9 mouse cellular contexts compared by ENCODE assay signal in the genomic region with DNA sequence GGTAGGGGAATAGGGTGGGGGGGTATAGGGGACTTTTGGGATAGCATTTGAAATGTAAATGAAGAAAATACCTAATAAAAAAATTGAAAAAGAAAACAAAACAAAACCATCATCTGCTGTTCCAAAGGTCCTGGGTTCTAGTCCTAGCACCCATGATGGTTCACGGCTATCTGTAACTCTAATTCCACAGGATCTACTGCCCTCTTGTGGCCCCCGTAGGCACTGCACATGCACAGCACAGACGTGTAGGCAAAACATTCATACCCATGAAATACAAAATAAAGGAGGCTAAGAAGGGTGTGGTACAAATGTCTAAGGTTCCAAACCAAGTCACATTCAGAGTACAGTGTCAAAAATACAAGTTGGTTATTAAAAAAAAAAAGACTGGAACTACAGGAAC. TPM values are rescaled to one million over a fixed set of nuclear protein-coding genes. Genes with fewer than 3 reads are reported as not detected.
DNase-seq lines count a peak whose midpoint lies in the region; ATAC-seq lines count a peak whose summit lies in the region.
"Had no signal": no experiment of that assay in that cellular context is flagged by ENCODE, and none has a peak within 500 bp of the region (broad histone marks: within the 10 kb centered on the region; RNA-seq: fewer than 3 reads in every experiment).

No protein-coding gene starts in this region.

- no peak for ATAC-seq in intestine, embryonic 14.5 days (replicated peaks; ENCODE audit: low FRiP score, low TSS enrichment, low read depth)
- no peak for ATAC-seq in intestine, embryonic 16.5 days
- 0 out of 2 replicates have a peak, but pooled peaks have one; percentile 39 for ATAC-seq in erythroid progenitor cell, adult 5-6 weeks (replicated peaks; ENCODE audit: low FRiP score, poor library complexity, severe bottlenecking)

- DNase-seq in intestine, embryonic 14.5 days (ENCODE audit: low spot score), result peak; percentile 59
- peak; percentile 60 to 64 for DNase-seq in B cell, adult 2 months
- peak; percentile 36 for DNase-seq in NIH3T3 (ENCODE audit: low read depth)
- DNase-seq in thymus, postnatal 25 days, result peak; percentile 58
- DNase-seq in gastrocnemius, postnatal 36 days, result no peak
- no peak for DNase-seq in heart, postnatal 25 days (ENCODE audit: low spot score)

- no peak overlapping the region for H3K9ac ChIP-seq in intestine, embryonic 14.5 days (ENCODE audit: low read length)
- no peak overlapping the region for H3K9ac ChIP-seq in intestine, embryonic 16.5 days (ENCODE audit: low read depth, low read length)
- H3K9ac ChIP-seq: limb, embryonic 15.5 days had no signal

- intact Hi-C loops in gastrocnemius, postnatal 36 days (cut with DNase I), result no loop called here
- intact Hi-C loops in heart, postnatal 25 days (cut with DNase I), result no loop called here

- H3K27me3 ChIP-seq in intestine, embryonic 14.5 days (replicated peaks; ENCODE audit: control insufficient read depth, insufficient read depth, low read length), result 0 out of 2 replicates have a peak, but pooled peaks cover 3% of the 10 kb centered on the region
- no peaks in the 10 kb centered on the region for H3K27me3 ChIP-seq in intestine, embryonic 16.5 days (replicated peaks; ENCODE audit: control insufficient read depth, insufficient read depth, low read length)
- H3K27me3 ChIP-seq: limb, embryonic 15.5 days had no signal

- H3K36me3 ChIP-seq in intestine, embryonic 14.5 days (ENCODE audit: control insufficient read depth, insufficient read depth, low read length), result no peaks in the 10 kb centered on the region
- H3K36me3 ChIP-seq in intestine, embryonic 16.5 days (ENCODE audit: control insufficient read depth, insufficient read depth, low read length), result no peaks in the 10 kb centered on the region
- H3K36me3 ChIP-seq: limb, embryonic 15.5 days had no signal

- H3K9me3 ChIP-seq in intestine, embryonic 14.5 days (ENCODE audit: control insufficient read depth, low read length), result 0 out of 2 replicates have a peak, but pooled peaks cover 2% of the 10 kb centered on the region
- H3K9me3 ChIP-seq in intestine, embryonic 16.5 days (ENCODE audit: control insufficient read depth, low read length), result no peaks in the 10 kb centered on the region
- H3K9me3 ChIP-seq: limb, embryonic 15.5 days had no signal

- no peak overlapping the region for H3K27ac ChIP-seq in intestine, embryonic 14.5 days (ENCODE audit: low read depth)
- H3K27ac ChIP-seq in intestine, embryonic 16.5 days (ENCODE audit: low read length), result no peak overlapping the region
- H3K27ac ChIP-seq: limb, embryonic 15.5 days had no signal

- 53% methylated on average over 3 of the region's 3 CpGs for WGBS in intestine, embryonic 14.5 days
- WGBS in intestine, embryonic 16.5 days, result 42% methylated on average over 3 of the region's 3 CpGs

- H3K4me1 ChIP-seq in intestine, embryonic 14.5 days (replicated peaks; ENCODE audit: control insufficient read depth, insufficient read depth, low read length), result no peaks in the 10 kb centered on the region
- no peaks in the 10 kb centered on the region for H3K4me1 ChIP-seq in intestine, embryonic 16.5 days (ENCODE audit: control insufficient read depth, insufficient read depth, low read length)
- H3K4me1 ChIP-seq: limb, embryonic 15.5 days had no signal

- no peak overlapping the region for H3K4me3 ChIP-seq in intestine, embryonic 14.5 days (ENCODE audit: low read depth, low read length)
- H3K4me3 ChIP-seq in intestine, embryonic 16.5 days (ENCODE audit: low read length), result no peak overlapping the region
- H3K4me3 ChIP-seq: limb, embryonic 15.5 days had no signal

- no peak overlapping the region for H3K4me2 ChIP-seq in intestine, embryonic 14.5 days (ENCODE audit: low read length)
- no peak overlapping the region for H3K4me2 ChIP-seq in intestine, embryonic 16.5 days (ENCODE audit: low read depth, low read length)
- H3K4me2 ChIP-seq: limb, embryonic 15.5 days had no signal

RNA-seq across cellular contexts. Expression of a gene that starts 4.1 kb away (rescaled TPM):
- 0.62 and 1.0 TPM in 2 replicates for polyA plus RNA-seq in intestine, embryonic 14.5 days (2014; fragmentation: Nextera tagmentation; extraction: Ambion mirVana)
- 0.60 and 0.92 TPM in 2 replicates for polyA plus RNA-seq in intestine, embryonic 16.5 days (2015; fragmentation: Nextera tagmentation; extraction: Ambion mirVana)
- total RNA-seq in erythroid progenitor cell, adult 5-6 weeks (2015; ENCODE audit: low replicate concordance), result not detected in 2 replicates
- 0.53 TPM in 1 of 2 replicates, not detected in the other for total RNA-seq in erythroid progenitor cell, adult 5-6 weeks (2017; ENCODE audit: low replicate concordance)
- total RNA-seq in gastrocnemius, postnatal 36 days (2021), result not detected
- total RNA-seq in heart, postnatal 25 days (2021), result under 1 TPM; 0.13 to 0.14 TPM
- polyA plus RNA-seq: limb, embryonic 15.5 days had no signal

RNA-seq across cellular contexts. Expression of a gene that starts 26.8 kb away (rescaled TPM):
- polyA plus RNA-seq in intestine, embryonic 14.5 days (2014; fragmentation: Nextera tagmentation; extraction: Ambion mirVana), result 0.15 and 0.56 TPM in 2 replicates
- polyA plus RNA-seq in intestine, embryonic 16.5 days (2015; fragmentation: Nextera tagmentation; extraction: Ambion mirVana), result 0.23 and 0.28 TPM in 2 replicates
- not detected in 2 replicates for total RNA-seq in erythroid progenitor cell, adult 5-6 weeks (2015; ENCODE audit: low replicate concordance)
- not detected in 2 replicates for total RNA-seq in erythroid progenitor cell, adult 5-6 weeks (2017; ENCODE audit: low replicate concordance)
- not detected for total RNA-seq in gastrocnemius, postnatal 36 days (2021)
- total RNA-seq in heart, postnatal 25 days (2021), result not detected
- polyA plus RNA-seq: limb, embryonic 15.5 days had no signal

Comparison
In these comparisons a context has a peak if more than half of its experiments do, and no peak if none do; other contexts are left out.
1. DNase-seq: peak in intestine, embryonic 14.5 days (single experiment), B cell, adult 2 months (2 of 2), NIH3T3 (single experiment) and thymus, postnatal 25 days (single experiment); none in gastrocnemius, postnatal 36 days (0 of 2) and heart, postnatal 25 days (single experiment).